Mouse (Mus musculus): Measurements from ENCODE around the gene Coro1b.

Coro1b gene

DNA sequence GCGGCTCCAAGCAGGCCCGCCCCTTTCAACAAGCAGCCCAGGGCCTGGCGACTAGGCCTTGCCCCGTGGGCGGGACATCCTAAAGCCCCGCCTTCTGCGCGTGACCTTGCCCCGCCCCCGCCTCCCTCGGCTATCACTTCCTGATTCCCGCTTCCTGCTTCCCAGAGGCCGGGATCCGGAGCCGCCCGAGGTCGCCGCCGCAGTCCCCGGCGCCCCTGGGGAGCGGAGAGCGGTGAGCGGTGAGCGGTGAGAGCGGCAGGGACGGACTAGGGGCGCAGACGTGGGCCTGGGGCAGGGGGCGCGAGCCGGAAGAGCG, at the start of gene Coro1b:
TSS of gene Coro1b (plus strand) at position 129 of the 316 bp plus-strand sequence.
- peak; percentile 98 to 99 for DNase-seq

DNA sequence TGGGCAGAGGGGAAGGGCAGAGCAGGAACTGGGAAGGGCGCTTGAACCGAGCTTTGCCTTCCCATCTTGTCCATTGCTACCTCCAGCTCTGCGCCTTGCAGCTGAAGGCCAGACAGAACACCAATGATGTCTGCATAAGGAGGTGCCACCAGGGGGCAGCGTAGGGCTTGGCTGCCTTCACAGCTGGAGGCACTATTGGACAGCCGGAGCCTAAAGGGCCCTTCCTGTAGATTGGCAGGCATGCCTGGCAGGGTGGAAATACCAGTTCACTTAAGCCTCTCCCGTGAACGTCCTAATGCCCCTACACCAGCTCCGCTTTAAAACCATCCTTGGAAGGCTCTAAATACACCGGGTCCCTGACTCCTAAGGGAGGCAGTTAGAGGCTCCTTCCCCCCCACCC, 49.4 kb upstream of the Coro1b start:
- peak; percentile 93 to 94 for DNase-seq

DNA sequence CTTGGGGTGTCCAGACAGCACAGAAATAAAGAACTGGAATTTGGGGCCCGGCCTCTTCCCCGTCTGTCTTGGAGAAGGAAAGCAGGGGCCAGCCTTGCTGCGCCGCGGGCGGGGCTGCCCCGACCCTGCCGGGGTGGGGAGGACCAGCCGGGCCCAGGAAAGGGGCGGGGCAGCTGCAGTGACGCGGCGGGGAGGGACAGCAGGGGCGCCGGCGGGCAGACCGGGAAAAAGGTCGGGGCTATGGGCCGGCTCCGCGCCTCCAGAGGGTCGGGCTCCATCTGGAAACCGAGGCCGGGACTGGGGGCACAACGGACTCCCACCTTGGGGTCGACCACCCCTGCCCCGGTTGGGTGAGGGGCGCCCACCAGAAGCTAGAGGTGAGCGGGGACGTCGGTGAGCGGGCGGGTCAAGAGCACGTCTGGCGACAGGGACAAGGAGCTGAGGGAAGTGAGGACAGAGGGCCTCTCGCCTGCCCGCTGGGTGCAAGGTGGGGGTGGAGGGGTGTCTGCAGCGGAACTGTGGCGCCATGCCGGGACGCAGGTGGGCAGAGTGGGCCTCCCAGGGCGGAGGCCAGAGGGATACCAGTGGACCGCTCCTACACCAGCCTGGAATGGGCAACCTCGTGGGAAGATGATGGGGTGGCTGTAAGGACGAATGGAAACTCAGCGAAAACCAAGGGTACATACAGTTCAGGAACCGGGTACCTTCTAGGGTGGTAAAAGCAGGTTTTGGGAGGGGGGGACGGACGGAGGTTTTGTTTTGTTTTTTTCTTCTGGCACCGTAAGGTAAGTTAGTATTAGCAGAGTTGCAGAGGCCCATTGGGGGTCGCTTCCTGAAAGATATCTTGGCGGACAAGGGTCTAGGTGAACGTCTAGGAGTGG, 48.3 kb upstream of the Coro1b start, which contains the start of gene Pitpnm1:
TSS of gene Pitpnm1 (plus strand) at position 162 of the 881 bp plus-strand sequence.
- peak; percentile 62 to 64 for DNase-seq

DNA sequence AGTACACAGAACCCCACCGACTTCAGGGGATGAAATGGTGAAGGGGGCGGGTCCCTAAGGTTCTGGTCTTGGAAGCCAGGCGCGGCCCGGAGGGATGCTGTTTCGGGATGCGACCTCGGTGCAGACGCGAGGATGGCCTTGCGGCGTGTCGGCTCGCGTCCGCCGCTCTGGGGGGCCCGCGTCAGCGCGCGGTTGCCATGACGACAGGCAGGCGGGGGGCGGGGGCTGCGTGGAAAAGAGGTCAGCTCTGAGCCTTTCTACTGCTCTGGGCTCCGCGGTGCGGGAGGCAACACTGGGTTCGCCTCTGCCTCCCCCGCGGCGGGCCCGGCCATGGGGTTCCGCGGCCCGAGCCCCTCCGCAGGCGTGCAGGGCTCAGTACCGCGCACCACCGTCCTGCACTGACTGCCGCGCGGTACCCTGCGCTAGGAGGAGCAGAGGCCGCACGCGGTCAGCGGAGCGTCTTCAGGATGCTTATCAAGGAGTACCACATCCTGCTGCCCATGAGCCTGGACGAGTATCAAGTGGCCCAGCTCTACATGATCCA, 47.6 kb upstream of the Coro1b start:
- peak; percentile 87 to 89 for DNase-seq

DNA sequence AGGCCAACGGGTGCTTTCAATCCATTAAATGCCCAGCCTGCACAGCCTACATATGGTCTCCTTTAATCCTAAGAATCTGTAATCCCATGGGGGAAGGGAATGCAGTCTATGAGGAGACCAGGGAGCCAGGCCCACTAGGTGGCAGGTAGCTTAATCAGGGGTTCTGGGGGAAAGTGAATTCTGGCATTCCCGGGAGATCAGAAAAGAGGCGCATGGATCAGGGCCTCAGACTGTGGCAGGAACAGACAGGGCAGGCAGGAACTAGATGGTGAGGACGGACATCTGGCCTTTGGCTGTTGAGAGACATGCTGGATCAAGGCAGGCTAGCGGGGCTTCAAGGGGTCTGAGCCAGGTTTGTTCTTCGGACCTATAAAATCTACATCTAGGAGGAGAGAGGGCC, 47.0 kb upstream of the Coro1b start:
- DNase-seq, result peak in 1 of 2 experiments; percentile 38

DNA sequence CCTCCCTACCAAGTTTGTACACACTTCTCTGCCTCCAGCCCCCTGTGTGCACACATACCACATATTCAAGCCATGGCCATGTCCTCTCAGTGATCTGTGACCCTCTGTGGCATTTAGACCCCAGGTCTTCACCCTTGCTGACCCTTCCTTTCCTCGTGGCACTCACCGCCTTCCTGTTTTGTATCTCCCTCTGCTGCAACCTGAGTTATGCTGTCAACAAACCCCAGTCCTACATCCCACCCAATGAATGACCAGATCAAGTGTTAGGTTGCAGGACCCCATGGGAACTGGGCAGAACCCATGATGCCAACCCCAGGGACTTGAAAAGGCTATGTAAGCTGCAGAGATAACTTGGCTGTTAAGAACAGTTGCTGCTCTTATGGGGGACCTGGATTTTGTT, 46.4 kb upstream of the Coro1b start:
- DNase-seq, result no peak

DNA sequence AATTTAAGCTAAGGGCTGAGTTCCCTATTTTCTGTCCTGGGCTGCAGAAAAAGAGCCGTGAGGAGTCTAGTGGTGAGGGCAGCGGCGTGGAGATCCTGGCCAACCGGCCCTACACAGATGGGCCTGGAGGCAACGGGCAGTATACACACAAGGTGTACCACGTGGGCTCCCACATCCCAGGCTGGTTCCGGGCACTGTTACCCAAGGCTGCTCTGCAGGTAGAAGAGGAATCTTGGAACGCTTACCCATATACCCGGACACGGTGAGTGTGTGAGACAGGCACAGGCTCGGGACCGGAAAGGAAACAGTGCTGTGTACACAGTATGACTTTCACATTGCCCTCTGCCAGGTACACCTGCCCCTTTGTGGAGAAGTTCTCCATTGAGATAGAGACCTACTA, 45.8 kb upstream of the Coro1b start:
- peak; percentile 68 to 69 for DNase-seq

DNA sequence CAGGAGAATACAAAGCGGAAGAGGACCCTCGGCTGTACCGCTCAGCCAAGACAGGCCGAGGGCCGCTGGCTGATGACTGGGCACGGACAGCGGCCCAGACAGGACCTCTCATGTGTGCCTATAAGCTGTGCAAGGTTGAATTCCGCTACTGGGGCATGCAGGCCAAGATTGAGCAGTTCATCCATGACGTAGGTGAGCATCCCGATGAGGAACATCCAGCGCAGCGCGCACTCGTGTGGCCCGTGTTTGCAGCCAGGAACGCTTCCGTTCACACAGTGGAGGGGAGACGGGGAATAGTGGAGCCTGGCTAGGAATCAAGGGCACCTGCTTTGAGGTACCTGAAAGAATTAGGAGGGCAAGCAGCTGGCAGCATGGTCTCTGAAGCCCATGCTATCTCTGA, 45.1 kb upstream of the Coro1b start:
- peak in 1 of 2 experiments; percentile 20 for DNase-seq

DNA sequence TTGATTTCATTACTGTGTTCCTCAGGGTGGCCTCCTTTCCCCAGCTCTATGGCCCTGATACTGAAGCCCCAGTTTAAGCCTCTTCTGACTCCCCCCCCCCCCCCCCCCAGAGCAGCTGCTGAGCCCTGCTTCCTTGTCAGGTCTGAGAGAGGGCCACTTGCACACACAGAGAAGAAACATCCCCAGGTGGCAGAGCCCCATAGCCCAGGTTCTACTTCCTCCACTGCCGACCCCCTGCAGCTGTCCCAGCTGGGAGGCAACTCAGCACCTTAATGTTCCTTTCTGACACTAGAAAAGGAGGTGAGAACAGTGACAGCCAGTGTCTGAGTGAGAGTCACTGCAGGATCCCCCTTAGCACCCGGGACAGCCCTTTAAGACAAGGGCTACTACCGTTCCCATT, 44.6 kb upstream of the Coro1b start:
- DNase-seq, result no peak

DNA sequence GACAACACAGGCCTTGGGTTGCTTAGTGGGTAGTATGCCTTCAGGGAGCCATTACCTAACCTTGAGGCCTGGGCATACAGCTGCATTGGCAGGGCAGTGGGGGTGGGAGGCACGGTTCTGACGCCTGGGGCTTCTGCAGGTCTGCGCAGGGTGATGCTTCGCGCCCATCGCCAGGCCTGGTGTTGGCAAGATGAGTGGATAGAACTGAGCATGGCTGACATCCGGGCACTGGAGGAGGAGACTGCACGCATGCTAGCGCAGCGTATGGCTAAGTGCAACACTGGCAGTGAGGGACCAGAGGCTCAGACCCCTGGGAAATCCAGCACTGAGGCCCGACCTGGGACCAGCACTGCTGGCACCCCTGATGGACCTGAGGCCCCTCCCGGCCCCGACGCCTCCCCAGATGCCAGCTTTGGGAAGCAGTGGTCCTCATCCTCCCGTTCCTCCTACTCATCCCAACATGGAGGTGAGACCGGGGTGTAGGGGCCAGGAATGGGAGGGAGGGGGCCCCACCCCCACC, 43.7 kb upstream of the Coro1b start:
- DNase-seq, result no peak

DNA sequence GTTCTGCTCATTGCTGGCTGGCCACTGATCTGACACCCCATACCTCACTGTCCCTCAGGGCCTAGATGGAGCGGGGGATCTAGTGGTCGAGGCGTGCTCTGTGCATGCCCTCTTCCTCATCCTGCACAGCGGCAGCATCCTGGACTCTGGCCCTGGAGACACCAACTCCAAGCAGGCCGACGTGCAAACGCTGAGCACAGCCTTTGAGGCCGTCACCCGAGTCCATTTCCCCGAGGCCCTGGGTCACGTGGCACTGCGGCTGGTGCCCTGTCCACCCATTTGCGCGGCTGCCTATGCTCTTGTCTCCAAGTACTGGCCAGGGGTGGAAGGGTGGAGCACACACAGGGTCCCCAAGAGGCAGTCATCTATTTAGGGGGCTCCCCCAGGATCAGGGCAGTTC, 41.8 kb upstream of the Coro1b start:
- no peak for DNase-seq

DNA sequence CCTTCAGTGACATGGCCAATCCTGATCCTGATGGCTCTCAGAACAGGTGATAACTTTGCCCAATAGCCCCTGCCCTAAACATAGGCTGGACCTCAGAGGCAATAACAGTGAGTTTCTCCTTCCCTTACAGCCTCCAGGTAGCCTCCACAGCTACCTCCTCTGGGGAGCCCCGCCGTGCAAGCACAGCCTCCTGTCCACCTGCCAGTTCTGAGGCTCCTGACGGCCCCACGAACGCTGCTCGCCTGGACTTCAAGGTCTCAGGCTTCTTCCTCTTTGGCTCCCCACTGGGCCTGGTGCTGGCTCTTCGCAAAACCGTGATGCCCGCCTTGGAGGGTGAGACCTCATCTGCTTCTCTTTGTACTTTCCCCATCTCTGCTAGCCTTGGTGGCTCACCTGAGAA, 39.9 kb upstream of the Coro1b start:
- no peak for DNase-seq

DNA sequence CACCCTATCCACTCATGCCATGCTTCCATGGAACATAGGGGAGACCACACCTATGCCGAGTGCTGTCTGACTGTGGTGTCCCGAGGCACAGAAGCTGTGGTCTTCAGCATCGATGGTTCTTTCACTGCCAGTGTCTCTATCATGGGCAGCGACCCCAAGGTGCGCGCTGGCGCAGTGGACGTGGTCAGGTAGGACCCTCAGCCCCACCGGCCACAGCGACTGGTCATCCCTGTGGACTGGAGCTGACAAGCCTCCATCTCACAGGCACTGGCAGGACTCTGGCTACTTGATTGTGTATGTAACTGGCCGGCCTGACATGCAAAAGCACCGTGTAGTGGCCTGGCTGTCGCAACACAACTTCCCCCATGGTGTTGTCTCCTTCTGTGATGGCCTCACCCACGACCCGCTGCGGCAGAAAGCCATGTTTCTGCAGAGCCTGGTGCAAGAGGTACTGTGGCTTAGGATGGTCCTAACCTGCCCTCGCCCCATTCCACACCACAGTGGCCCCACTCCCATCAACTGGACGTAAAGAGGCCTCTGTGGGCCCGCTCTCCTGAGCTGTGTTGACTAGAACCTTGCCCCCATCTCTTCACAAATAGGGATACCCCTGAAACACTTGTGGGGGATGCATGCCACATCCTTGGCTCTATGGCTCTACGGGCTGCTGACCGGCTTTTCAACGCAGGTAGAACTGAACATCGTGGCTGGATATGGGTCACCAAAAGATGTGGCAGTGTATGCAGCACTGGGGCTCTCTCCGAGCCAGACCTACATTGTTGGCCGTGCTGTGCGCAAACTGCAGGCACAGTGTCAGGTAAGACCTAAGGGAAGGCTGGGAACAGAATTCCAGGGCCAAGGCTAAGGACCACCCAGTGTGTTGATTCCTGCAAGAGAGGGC, 36.1 kb upstream of the Coro1b start:
- DNase-seq, result no peak

DNA sequence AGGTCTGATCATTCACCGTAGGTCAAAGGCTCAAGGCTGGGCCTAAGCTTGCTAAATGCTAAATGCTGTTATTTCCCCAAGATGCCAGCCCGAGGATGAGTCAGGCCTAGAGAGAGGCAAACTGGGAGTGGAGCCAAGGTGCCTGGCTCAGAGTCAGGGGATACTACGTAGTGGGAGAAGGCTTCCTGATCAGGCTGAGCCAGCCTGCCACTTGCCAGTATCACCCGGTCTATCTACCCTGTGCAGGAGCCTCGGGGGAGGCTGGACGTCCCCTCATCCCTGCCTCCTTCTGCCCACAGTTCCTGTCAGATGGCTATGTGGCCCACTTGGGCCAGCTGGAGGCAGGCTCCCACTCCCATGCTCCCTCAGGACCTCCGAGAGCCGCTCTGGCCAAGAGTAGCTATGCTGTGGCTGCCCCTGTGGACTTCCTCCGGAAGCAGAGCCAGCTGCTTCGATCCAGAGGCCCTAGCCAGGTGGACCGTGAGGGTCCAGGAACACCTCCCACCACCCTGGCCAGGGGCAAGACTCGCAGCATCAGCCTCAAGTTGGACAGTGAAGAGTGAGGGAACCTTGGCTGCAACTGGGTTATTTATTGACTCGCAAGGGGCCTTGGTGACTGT, 35.1 kb upstream of the Coro1b start:
- peak; percentile 95 to 98 for DNase-seq

DNA sequence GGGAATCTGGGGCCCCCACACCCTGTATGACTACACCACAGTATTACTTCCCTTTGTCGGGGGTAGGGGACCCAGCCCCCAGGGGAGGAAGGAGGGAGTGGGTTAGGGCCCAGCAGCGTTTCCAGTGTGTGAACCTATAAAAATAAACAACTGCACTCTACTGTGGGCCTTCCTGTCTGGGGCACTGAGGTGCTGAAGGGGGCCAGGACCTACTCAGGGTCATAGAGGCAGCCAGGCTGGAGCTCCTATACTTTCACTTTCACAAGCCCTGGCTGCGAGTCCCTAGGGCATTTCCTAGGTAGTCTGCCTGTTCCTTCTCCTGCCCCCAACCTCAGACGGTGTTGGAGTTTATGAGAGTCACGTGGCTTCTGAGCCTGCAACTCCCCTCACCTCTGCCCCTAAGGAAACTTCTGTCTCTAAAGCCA, 34.6 kb upstream of the Coro1b start:
- DNase-seq, result no peak

DNA sequence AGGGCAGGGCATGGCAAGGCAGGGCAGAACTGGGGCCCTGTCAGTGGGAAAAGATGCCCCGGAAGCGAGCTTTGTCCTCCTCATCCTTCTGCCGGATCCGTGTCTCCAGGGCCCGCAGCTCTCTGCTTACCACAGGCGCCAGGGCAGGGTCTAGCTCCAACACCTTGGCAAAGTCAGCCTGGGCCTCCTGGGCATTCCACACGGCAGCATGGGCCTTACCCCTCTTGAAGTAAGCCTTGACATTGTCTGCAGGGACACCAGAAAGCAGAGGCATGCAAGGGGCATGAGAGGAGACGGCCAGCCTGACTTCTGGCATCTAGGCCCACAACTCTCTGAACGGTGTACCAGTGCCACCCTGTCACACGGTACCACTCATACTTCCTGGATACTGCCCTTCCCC, 33.9 kb upstream of the Coro1b start:
- no peak for DNase-seq

DNA sequence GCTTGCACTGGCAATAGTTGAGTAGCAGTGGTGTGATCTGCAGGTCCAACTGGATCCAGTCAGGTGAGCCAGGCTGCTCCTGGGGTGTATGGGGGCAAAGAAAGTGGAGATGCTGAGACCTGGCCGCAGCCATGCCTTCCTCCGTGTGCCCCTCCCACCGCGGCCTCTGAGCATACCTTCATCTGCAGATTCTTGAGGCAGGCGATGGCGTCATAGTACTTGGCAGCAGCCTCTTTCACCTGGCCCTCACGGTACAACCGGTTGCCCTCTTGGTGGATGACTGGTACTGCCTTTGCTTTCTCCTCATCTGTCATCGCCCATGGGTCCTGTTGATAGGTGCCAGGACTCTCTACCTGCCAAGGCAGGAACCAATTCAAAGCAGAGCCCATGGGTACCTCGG, 33.3 kb upstream of the Coro1b start:
- no peak for DNase-seq

DNA sequence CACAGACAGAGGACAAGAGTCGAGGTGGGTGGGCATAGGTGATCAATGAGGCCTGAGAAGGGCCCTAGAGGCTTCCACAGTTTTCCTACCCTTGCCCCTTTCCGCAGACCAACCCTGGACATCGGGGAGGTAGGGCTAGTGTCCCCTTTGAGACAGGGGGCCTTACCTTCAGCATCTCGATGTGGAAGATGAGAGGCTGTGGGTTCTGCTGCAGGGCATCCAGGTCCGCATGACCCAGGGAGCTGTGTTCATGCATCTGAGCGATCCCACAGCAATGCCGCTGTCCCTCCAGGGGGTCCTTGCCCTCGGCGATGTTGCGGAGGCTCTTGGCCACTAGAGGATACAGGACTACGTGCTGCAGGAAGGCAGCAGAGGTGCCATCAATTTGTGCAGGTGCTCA, 32.6 kb upstream of the Coro1b start:
- no peak for DNase-seq

DNA sequence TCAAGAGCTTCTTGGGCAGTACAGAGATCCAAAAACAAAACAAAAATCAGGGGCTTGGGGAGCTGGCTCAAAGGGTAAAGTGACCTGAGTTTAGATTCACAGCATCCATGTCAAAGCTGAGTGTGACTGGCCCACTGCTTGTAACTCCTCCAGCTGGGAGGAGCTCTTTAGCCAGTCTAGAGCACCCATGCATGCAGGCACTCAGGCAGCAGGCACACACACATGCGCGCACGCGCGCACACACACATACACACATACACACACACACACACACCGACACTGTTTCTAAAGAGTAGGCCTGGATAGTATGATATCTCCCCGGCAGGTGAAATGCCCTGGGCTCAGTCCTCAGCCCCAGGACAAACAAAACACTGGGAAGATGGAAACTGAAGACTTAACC, 31.4 kb upstream of the Coro1b start:
- DNase-seq, result no peak

DNA sequence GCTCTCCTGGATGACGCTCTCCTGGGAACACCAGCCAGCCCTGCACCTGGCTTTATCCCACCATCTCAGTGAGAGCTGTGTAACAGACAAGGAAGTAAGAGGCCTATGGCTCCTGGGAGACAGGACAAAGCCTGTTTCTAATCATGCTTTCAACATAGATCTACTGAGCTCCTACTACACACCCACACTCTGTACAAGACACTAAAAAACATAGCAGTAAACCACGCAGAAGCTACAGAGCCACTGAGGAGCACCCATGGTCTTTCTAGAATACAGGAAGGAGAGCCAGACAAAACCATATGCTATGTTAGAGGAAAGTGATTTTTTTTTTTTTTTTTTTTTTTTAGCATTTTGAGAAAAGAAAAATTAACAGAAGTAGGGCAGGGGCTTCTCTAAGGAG, 30.1 kb upstream of the Coro1b start:
- DNase-seq, result no peak

DNA sequence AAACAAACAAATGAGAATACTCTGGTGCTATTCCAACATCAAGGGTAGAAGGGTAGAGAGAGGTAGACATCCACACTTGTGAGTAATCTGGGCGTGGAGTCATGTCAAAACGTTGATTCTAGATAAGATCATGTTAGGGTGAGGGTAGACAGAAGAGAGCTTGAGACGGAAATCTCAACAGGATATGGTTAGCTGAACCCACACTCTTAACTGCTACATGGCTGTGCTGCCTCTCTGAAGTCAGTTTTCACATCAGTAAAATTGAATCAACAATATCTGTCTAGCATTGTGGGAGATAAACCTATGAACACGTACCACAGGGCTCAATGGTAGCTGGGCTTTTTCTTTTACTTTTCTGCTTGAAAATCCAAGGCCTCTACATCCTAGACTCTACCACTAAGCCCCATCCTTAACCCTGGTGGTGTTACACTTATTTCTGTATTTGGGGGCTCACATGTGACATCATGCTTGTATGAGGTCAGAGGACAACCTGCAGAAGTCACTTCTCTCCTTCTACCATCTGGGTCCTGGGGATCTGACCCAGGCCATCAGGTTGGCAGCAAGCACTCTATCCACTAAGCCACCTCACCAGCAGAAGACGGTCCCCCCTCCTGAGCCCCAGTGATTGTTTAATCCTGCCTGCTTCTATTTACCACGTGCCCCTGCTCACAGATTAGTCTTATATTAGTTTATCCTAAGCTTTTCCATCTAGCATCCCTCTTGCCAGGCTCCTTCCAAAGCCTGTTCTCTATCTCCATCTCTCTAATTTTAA, 28.5 kb upstream of the Coro1b start:
- DNase-seq, result no peak

DNA sequence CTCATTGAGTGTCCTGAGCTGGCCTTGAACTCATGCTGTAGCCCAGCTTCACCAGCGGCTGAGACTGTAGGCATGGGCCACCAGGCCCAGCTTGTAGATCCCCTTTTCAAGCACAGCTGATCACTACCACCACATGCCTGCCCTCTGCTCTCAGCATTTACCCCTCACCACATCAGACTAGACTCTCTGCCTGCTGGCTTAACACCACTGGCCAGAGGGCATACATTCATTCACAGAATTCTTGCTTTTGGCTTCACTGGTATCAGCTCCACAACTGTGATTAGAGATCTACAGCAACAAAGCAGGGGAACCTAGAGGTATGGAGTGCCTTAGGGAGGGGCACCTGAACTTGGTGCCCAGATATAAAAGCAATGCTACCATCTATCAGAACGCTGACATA, 27.9 kb upstream of the Coro1b start:
- no peak for DNase-seq

Data from cerebellum, postnatal 14 days (tissue).